Mouse (Mus musculus) liver, postnatal 0 days (tissue): ENCODE data around the gene Fam183b.

Source experiments
- CTCF ChIP-seq: sonication (generic); IDR thresholded peaks from 2 replicates; pipeline ENCODE4 v1.5.1; 2016; ENCODE audit warnings: antibody characterized with exemption, low read depth
- EP300 ChIP-seq: IDR thresholded peaks from 2 replicates; pipeline ENCODE4 v1.6.1; 2016; ENCODE audit warnings: antibody characterized with exemption, low read depth, mild to moderate bottlenecking

GRCm38 (mm10) chr11:58796850-58797249 is 4.9 kb downstream of the Fam183b start:
- TF ChIP-seq EP300 (no peak), CTCF (no peak)
